Mouse (Mus musculus) effector memory CD4-positive, alpha-beta T cell, adult 7 months (primary cell): Measurements from ENCODE around the gene Gldc. TPM values are rescaled to one million over a fixed set of nuclear protein-coding genes. Genes with fewer than 3 reads are reported as not detected.

Source experiments
- polyA plus RNA-seq: library from polyadenylated mRNA; unstranded; fragments of 100-300 nt; shearing (Covaris generic); gene quantifications from one replicate; pipeline ENCODE4 v1.2.1, GENCODE M21; 2017

Gene Gldc
- polyA plus RNA-seq = 13.4 TPM

DNA sequence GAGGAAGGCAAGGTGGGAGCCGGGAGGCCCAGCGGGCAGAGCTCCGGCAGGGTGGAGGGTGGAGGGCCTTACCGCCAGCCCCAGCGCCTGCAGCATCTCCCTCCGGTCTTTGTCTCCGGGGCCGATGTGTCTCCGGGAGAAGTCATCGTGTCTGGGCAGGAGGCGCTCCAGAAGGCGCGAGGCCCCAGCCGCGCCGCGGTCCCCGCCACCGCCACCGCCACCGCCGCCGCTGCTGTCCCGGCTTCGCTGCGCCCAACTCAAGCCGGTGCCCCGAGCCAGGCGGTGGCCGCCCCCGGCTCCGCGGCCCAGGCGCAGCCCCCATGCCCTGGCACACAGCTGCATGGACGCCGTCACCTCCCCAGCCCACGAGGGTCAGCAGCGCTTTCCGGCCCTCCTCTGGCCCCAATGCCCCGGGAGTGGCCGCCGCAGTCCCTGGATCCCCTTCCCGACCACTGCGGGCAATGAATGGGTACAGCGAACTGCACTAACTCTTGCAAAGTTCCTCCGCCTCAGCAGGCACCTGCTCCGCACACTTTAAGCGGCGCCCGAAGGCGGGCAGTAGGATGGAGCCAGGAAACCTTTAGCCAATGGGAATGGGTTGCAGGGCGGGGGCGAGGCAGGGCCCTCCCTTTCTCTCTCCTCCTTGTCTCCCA, at the start of gene Gldc:
TSS of gene Gldc (minus strand) at position 511 of the 653 bp plus-strand sequence.

Other genes with a start within 250 kb of the Gldc start
- not detected for gene Trpd52l3, start 171.6 kb downstream of the Gldc start, polyA plus RNA-seq
- 385 TPM for gene Uhrf2, start 144.9 kb downstream of the Gldc start, polyA plus RNA-seq
- not detected for gene Mbl2, start 57.5 kb upstream of the Gldc start, polyA plus RNA-seq